Mouse (Mus musculus): ENCODE measurements at regions not wholly inside any gene's neighbourhood (a gene's known extent, or its start where the extent isn't known, plus 50 kb on each side); places are given as distances from the start of the nearest gene placed in this dataset.

GRCm38 (mm10) chr3:138668394-138669092, 73.5 kb upstream of the Tspan5 start:
- DNase-seq, result no peak

GRCm38 (mm10) chr3:138675881-138676280, 66.1 kb upstream of the Tspan5 start:
- DNase-seq, result no peak

- DNase-seq, result no peak
Measured at GRCm38 (mm10) chr3:138678351-138678750, 63.6 kb upstream of the Tspan5 start.

- no peak for DNase-seq
Measured at GRCm38 (mm10) chr3:138686636-138687230, 55.3 kb upstream of the Tspan5 start.

- no peak for DNase-seq
Measured at GRCm38 (mm10) chr3:138688606-138689005, 53.4 kb upstream of the Tspan5 start.

All from layer of hippocampus, postnatal 36 days (tissue).